Mouse (Mus musculus) heart, embryonic 12.5 days (tissue): ENCODE results near the gene Mrpl20. TPM values are rescaled to one million over a fixed set of nuclear protein-coding genes. Genes with fewer than 3 reads are reported as not detected.

Source experiments
- ATAC-seq: fragments of 200-750 bp; cut with Nextera tagmentation; 2 replicates; pipeline ENCODE4 v1.8.0; 2017; ENCODE audit warnings: moderate TSS enrichment, moderate library complexity; ENCODE audit not compliant: insufficient number of reproducible peaks, low FRiP score
- H3K27ac ChIP-seq: fragments of 300-500 bp; sonication (generic); 2 replicates; pipeline ENCODE4 v1.5.1; 2016; ENCODE audit warnings: mild to moderate bottlenecking, moderate library complexity; ENCODE audit not compliant: poor library complexity, severe bottlenecking
- H3K27me3 ChIP-seq: fragments of 300-500 bp; sonication (generic); replicated peaks from 2 replicates; pipeline ENCODE4 v1.6.1; 2016; ENCODE audit warnings: mild to moderate bottlenecking, moderate library complexity
- H3K36me3 ChIP-seq: fragments of 300-500 bp; sonication (generic); 2 replicates; pipeline ENCODE4 v1.6.1; 2016; ENCODE audit warnings: mild to moderate bottlenecking, moderate library complexity
- H3K4me1 ChIP-seq: fragments of 300-500 bp; sonication (generic); replicated peaks from 2 replicates; pipeline ENCODE4 v1.6.1; 2016; ENCODE audit warnings: mild to moderate bottlenecking
- H3K4me2 ChIP-seq: fragments of 300-500 bp; sonication (generic); 2 replicates; pipeline ENCODE4 v1.6.1; 2016; ENCODE audit warnings: mild to moderate bottlenecking, moderate library complexity
- H3K4me3 ChIP-seq: fragments of 300-500 bp; sonication (generic); 2 replicates; pipeline ENCODE4 v1.5.1; 2016; ENCODE audit warnings: mild to moderate bottlenecking
- H3K9ac ChIP-seq: fragments of 300-500 bp; sonication (generic); 2 replicates; pipeline ENCODE4 v1.6.1; 2016; ENCODE audit warnings: mild to moderate bottlenecking, moderate library complexity
- H3K9me3 ChIP-seq: fragments of 300-500 bp; sonication (generic); replicated peaks from 2 replicates; pipeline ENCODE4 v1.6.1; 2016; ENCODE audit warnings: mild to moderate bottlenecking, moderate library complexity
- WGBS: fragments of 180-500 bp; shearing (Covaris S2); methylation state at CpG from one replicate; pipeline ENCODE4 v1.1.7; 2016; 5-methylcytosine and 5-hydroxymethylcytosine counted together
- polyA plus RNA-seq: library from polyadenylated mRNA; unstranded; fragments of >200 nt; fragmentation: Nextera tagmentation; extraction: Ambion mirVana; gene quantifications from 2 replicates; pipeline ENCODE4 v1.2.1, GENCODE M21; 2016

Mrpl20 gene
- 137 and 151 TPM in 2 replicates for polyA plus RNA-seq

GRCm38 (mm10) chr4:155802741-155803339, at the start of gene Mrpl20:
Mrpl20 (plus strand) TSS chr4:155802878.
- Histone ChIP-seq H3K27ac (peak within 1 kb of the TSS; percentile 73), H3K36me3 (peaks cover 15% of the 10 kb centered on the region), H3K27me3 (no peaks in the 10 kb centered on the region), H3K4me3 (peak within 1 kb of the TSS; percentile 90), H3K9ac (peak within 1 kb of the TSS; percentile 91), H3K4me1 (peaks cover 21% of the 10 kb centered on the region), H3K9me3 (no peaks in the 10 kb centered on the region), H3K4me2 (peak within 1 kb of the TSS; percentile 75)
- 6% methylated on average over 12 of the region's 12 CpGs for WGBS
- ATAC-seq: no peak

- ATAC-seq: no peak
- H3K4me1 ChIP-seq: peaks cover 32% of the 10 kb centered on the region
- no peak overlapping the region for H3K4me2 ChIP-seq
- H3K4me3 ChIP-seq: no peak overlapping the region
- no peak overlapping the region for H3K27ac ChIP-seq
- peaks cover 54% of the 10 kb centered on the region for H3K36me3 ChIP-seq
- 78% methylated on average over 12 of the region's 12 CpGs for WGBS
- H3K9me3 ChIP-seq: no peaks in the 10 kb centered on the region
- no peaks in the 10 kb centered on the region for H3K27me3 ChIP-seq
- peak overlapping the region; percentile 40; the same call in 1 of the 2 replicates for H3K9ac ChIP-seq
These were observed 45.7 kb upstream of the Mrpl20 start for GRCm38 (mm10) chr4:155757011-155757410.

DNA sequence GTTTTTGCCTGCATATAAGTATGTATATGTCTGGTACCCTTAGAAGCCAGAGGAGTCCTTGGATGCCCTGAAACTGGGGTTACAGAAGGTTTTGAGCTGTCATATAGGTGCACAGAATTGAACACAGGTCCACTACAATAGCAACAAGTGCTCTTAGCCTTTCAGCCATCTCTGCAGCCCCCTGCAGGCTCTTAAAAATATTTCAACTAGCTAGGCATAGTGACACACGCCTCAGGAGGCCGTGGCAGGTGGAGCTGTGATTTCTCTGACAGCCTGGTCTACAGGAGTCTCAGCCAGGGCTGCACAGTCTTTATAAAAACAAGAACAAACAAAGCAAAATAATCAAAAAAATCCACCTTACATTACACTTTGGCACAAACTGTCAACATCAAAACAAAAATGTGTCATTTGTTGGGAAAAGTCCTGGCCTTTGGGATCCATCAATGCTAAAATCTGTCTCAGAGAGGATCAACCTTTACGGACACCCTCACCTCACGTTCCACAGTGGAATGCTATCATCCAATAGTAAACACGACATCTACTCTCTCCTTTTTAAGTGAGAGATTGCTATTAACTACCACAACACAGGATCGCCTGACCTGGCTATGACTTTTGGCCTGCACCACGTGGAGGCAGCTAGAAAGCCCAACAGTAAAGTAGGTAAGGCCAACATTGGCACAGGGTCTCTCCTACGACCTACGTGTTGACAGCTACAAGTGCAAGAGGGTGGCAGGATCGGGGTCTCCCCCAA, 42.6 kb upstream of the Mrpl20 start:
- WGBS: 2% methylated on average over 10 of the region's 10 CpGs
- Histone ChIP-seq H3K4me3 (peak overlapping the region; percentile 87), H3K27ac (peak overlapping the region; percentile 76), H3K27me3 (no peaks in the 10 kb centered on the region), H3K9me3 (no peaks in the 10 kb centered on the region), H3K9ac (peak overlapping the region; percentile 92), H3K4me1 (peaks cover 32% of the 10 kb centered on the region), H3K4me2 (peak overlapping the region; percentile 100), H3K36me3 (peaks cover 26% of the 10 kb centered on the region)
- ATAC-seq: no peak

DNA sequence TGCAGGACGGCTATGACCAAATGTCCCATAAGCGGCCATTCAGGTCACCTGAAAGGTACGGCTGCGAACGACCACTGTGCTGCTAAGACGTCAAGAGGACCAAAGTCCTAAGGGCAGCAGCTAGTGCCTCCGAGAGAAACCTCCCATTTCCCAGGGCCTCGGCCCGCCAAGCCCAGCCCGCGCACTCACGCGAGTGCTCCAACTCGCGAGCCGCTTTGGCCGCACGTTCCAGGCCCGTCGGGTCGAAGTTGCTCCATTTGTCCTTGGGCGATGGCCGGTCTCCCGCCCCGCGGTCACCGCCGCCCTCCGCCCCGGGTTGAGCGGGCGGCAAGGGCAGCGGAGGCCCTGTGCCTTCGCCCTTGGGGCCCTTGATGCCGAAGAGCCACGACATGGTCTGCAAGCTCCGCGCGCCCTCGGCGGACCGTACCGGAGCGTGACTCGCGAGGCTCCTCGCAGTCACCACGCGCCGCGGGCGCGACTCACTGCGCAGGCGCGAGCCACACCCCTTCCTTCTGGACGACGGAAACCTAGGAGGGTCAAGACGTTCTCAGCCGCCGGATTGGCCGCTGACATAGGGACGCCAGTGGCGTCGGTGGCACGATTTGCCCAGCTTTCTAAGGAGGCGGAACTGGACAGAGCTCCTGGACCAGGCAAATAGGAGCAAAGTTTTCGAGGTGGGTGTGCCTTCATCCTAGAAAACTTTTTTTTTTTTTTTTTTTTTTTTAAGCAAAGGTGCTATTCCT, 41.9 kb upstream of the Mrpl20 start, which contains the start of gene Atad3a:
Atad3a (minus strand) TSS at position 481 of the 743 bp plus-strand sequence.
- WGBS: under 1% methylated on average over 68 of the region's 68 CpGs
- H3K4me1 ChIP-seq: peaks cover 32% of the 10 kb centered on the region
- no peaks in the 10 kb centered on the region for H3K27me3 ChIP-seq
- peak; percentile 99 for ATAC-seq
- H3K4me3 ChIP-seq: peak within 1 kb of the TSS; percentile 87
- no peaks in the 10 kb centered on the region for H3K9me3 ChIP-seq
- H3K9ac ChIP-seq: peak within 1 kb of the TSS; percentile 92
- H3K4me2 ChIP-seq: peak within 1 kb of the TSS; percentile 100
- peak within 1 kb of the TSS; percentile 76 for H3K27ac ChIP-seq
- H3K36me3 ChIP-seq: peaks cover 19% of the 10 kb centered on the region

- Histone ChIP-seq H3K27me3 (no peaks in the 10 kb centered on the region), H3K36me3 (peaks cover 12% of the 10 kb centered on the region), H3K4me2 (peak overlapping the region; percentile 100), H3K9ac (peak overlapping the region; percentile 90), H3K9me3 (no peaks in the 10 kb centered on the region), H3K27ac (peak overlapping the region; percentile 50), H3K4me3 (peak overlapping the region; percentile 87), H3K4me1 (peaks cover 32% of the 10 kb centered on the region)
- no peak for ATAC-seq
- WGBS: 3% methylated on average over 28 of the region's 28 CpGs
These were observed 41.1 kb upstream of the Mrpl20 start for GRCm38 (mm10) chr4:155761356-155762099.

DNA sequence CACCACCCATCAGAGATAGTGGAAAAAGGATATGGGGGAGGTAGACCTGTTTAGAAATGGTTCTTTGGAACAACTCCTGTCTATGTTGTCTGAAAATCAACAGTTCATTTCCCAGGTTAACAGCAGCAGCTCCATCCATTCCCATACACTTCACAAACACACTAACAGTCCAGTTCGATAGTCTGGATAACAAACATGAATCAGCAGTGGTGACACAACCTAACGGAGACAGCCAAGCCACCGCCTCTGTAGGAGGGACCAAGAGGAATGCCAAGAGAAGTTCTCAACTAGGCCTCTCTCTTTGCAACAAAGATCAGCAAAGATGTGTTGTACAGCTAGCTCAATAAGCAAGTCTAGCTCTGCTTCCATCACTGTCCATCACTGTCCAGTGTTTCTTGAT, 40.3 kb upstream of the Mrpl20 start:
- peaks cover 27% of the 10 kb centered on the region for H3K4me1 ChIP-seq
- ATAC-seq: no peak
- H3K9ac ChIP-seq: no peak overlapping the region
- H3K27ac ChIP-seq: no peak overlapping the region
- no peak overlapping the region for H3K4me2 ChIP-seq
- H3K27me3 ChIP-seq: no peaks in the 10 kb centered on the region
- H3K4me3 ChIP-seq: no peak overlapping the region
- no peaks in the 10 kb centered on the region for H3K9me3 ChIP-seq
- WGBS: 90% methylated on average over 3 of the region's 3 CpGs
- H3K36me3 ChIP-seq: peaks cover 3% of the 10 kb centered on the region

GRCm38 (mm10) chr4:155769496-155769879, 33.2 kb upstream of the Mrpl20 start:
- peaks cover 13% of the 10 kb centered on the region for H3K4me1 ChIP-seq
- WGBS: 66% methylated on average over 5 of the region's 5 CpGs
- no peak overlapping the region for H3K27ac ChIP-seq
- H3K9me3 ChIP-seq: no peaks in the 10 kb centered on the region
- no peak for ATAC-seq
- peak overlapping the region; percentile 80; the same call in 1 of the 2 replicates for H3K9ac ChIP-seq
- H3K27me3 ChIP-seq: peaks cover 40% of the 10 kb centered on the region
- H3K4me2 ChIP-seq: peak overlapping the region; percentile 78
- no peaks in the 10 kb centered on the region for H3K36me3 ChIP-seq
- peak overlapping the region; percentile 53 for H3K4me3 ChIP-seq

GRCm38 (mm10) chr4:155769880-155770512, 32.7 kb upstream of the Mrpl20 start:
- Histone ChIP-seq H3K9ac (peak overlapping the region; percentile 80), H3K36me3 (no peaks in the 10 kb centered on the region), H3K9me3 (no peaks in the 10 kb centered on the region), H3K27ac (peak overlapping the region; percentile 52), H3K4me1 (peaks cover 18% of the 10 kb centered on the region), H3K4me2 (peak overlapping the region; percentile 78), H3K27me3 (peaks cover 41% of the 10 kb centered on the region), H3K4me3 (peak overlapping the region; percentile 53)
- WGBS: under 1% methylated on average over 39 of the region's 39 CpGs
- peak; percentile 90 for ATAC-seq

- H3K4me2 ChIP-seq: peak overlapping the region; percentile 78
- no peaks in the 10 kb centered on the region for H3K9me3 ChIP-seq
- no peak for ATAC-seq
- peaks cover 47% of the 10 kb centered on the region for H3K27me3 ChIP-seq
- WGBS: 36% methylated on average over 24 of the region's 24 CpGs
- peak overlapping the region; percentile 53 for H3K4me3 ChIP-seq
- no peaks in the 10 kb centered on the region for H3K36me3 ChIP-seq
- H3K4me1 ChIP-seq: peaks cover 24% of the 10 kb centered on the region
- H3K9ac ChIP-seq: peak overlapping the region; percentile 80
- no peak overlapping the region for H3K27ac ChIP-seq
These were observed 32.1 kb upstream of the Mrpl20 start for GRCm38 (mm10) chr4:155770626-155771025.

- WGBS: 66% methylated on average over 2 of the region's 2 CpGs
- H3K4me3 ChIP-seq: no peak overlapping the region
- no peak overlapping the region for H3K4me2 ChIP-seq
- ATAC-seq: no peak
- H3K9me3 ChIP-seq: no peaks in the 10 kb centered on the region
- no peaks in the 10 kb centered on the region for H3K36me3 ChIP-seq
- no peak overlapping the region for H3K27ac ChIP-seq
- peaks cover 47% of the 10 kb centered on the region for H3K27me3 ChIP-seq
- H3K4me1 ChIP-seq: peaks cover 33% of the 10 kb centered on the region
- H3K9ac ChIP-seq: no peak overlapping the region
These were observed 31.0 kb upstream of the Mrpl20 start for GRCm38 (mm10) chr4:155771706-155772105.
